Mouse (Mus musculus): Measurements from ENCODE around the gene Eras.

Gene Eras

GRCm38 (mm10) chrX:7915669-7916068 is 12.7 kb downstream of the Eras start:
- in situ Hi-C loops (cut with MboI; ENCODE audit: unreplicated experiment in 2 of 2) = loop anchor here (25.0 kb wide), 2 partner anchors 197 to 322 kb away; no protein-coding TSS in a partner anchor

GRCm38 (mm10) chrX:7910473-7910872 is 17.9 kb downstream of the Eras start:
- in situ Hi-C loops (cut with MboI; ENCODE audit: unreplicated experiment in 2 of 2) = loop anchor here (5.0 to 25.0 kb wide), 4 partner anchors 107 to 327 kb away; partner anchors contain the start of gene Glod5 (in 2 of the 2)

DNA sequence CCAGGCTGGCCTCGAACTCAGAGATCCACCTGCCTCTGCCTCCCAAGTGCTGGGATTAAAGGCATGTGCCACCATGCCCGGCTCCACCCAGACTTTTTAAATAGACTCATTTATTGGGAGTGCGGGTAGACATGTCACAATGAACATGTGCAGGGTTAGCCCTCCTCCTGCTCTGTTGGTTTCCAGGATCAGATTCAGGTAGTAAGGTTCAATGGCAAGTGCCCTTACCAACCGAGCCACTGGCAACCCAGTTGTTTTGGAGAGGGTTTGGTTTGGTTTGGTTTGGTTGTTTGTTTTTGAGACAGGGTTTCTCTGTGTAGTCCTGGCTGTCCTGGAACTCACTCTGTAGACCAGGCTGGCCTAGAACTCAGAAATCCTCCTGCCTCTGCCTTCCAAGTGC is 19.2 kb downstream of the Eras start, which contains the start of gene Gm10490:
TSS of gene Gm10490 (plus strand) at position 301 of the 400 bp plus-strand sequence.
- in situ Hi-C loops (cut with MboI; ENCODE audit: unreplicated experiment in 2 of 2) = loop anchor here (25.0 kb wide), 2 partner anchors 203 to 328 kb away; no protein-coding TSS in a partner anchor

- in situ Hi-C loops (cut with MboI; ENCODE audit: unreplicated experiment in 2 of 2) = loop anchor here (25.0 kb wide), 2 partner anchors 205 to 330 kb away; no protein-coding TSS in a partner anchor
Observed at GRCm38 (mm10) chrX:7907735-7908134, 20.7 kb downstream of the Eras start, which contains the start of gene Gm10491. Gene Gm10491, minus strand, starts transcription at chrX:7907835.

- in situ Hi-C loops (cut with MboI; ENCODE audit: unreplicated experiment in 2 of 2) = loop anchor here (25.0 kb wide), 2 partner anchors 208 to 333 kb away; no protein-coding TSS in a partner anchor
Observed at GRCm38 (mm10) chrX:7904441-7904840, 24.0 kb downstream of the Eras start.

DNA sequence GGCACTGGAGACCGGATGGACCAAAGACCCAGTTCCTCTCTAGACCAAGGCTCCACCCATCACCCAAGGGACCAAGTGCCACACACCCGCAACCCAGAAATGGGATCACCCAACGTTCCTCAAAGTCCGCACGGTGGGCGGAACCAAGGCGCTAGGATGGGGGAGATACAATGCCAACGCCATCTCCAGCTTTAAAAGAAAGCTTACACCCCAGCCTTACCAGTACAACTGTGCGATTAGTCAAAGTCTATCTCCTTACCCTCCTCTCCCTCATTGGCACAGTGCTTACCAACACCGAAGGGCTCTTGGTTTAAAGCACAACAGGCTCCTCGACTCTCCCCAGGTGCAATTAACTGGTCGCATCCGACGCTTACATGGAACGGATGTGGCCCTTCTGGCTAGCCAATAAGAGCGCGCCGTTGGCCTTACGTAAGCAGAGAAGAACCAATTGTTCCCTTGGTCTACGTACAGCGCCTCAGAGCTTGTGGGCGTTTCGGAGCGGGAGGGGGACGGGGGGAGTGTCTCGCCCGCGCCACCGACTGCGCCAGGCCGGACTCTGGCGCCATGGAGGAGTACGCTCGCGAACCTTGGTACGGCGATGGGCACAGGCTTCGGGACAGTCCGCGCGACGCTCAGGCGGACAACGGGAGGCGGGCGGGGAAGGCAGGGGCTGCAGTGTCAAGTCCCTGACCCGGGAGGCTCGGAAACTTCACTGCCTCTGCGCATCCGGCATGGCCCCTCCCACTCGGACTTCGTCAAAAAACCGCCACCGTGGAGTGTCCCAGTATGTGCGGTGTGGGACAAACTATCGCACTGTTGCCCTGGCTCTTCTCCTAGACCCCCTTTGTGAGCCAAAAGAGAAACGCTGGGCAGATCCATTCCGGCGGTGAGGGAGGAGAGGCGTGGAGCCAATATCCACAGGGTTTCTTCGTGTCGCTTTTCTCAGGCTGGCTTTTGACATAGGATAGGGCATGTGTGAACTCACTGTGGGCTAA is 29.2 kb downstream of the Eras start, which contains the start of the genes Pqbp1 and Timm17b:
TSS of gene Pqbp1 (minus strand) at position 390 of the 995 bp plus-strand sequence.
TSS of gene Timm17b (plus strand) at position 478 of the 995 bp plus-strand sequence.
- in situ Hi-C loops (cut with MboI; ENCODE audit: unreplicated experiment in 2 of 2) = no loop called here

- in situ Hi-C loops (cut with MboI; ENCODE audit: unreplicated experiment in 2 of 2) = no loop called here
Observed at GRCm38 (mm10) chrX:7898211-7898610, 30.2 kb downstream of the Eras start.

DNA sequence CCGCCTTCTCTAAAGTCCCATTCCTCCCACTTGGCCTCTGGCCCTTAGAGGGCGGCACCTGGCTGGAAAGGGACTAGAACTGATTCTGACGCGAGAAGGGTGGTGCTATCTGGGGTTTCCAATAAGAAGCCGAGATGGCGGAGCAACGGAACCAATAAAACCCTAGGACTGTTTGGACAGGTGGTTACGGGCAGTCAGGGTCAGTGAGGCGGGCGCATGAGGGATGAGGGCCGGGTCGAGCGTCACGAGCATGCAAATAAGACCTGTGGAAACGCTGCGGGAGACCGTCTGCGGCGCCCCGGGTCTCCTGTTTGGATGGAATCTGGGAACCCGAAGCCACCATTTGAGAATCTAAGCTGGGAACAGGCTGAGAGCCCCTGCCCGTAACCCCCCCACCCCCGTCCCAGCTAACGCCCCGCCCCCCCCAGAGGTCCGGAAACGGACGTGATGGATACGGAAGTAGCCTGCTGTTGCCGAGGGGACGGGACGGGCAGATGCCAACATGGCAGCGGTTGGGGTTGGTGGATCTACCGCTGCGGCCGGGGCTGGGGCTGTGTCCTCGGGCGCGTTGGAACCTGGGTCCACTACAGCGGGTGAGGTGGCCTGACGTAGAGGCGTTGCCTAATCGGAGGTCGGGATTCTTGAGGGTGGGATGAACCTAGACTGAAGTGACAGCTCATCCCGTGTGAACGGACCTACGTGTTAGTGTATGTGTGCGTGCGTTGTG is 44.4 kb downstream of the Eras start, which contains the start of gene Slc35a2:
TSS of gene Slc35a2 (plus strand) at position 188 of the 727 bp plus-strand sequence.
- in situ Hi-C loops (cut with MboI; ENCODE audit: unreplicated experiment in 2 of 2) = no loop called here

DNA sequence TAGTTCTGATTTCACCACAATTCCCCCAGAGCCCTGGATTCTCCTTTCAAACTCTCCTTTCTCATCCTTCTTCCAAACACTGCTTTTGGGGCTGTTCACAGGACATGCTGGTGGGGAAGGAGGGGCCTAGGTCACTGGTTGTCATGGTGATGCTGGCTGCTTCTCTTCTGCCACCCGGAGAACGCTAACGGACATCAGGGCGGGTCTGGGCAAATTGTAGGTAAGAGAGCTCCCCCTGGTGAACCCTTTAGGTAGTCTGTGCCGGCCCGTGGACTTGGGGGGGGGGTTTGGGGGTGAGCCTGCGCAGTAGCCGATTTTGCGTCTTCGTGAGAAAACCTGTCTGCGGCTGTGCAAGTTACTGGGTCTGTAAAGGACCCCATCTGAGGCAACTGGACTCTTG is 48.6 kb downstream of the Eras start:
- in situ Hi-C loops (cut with MboI; ENCODE audit: unreplicated experiment in 2 of 2) = no loop called here

- in situ Hi-C loops (cut with MboI; ENCODE audit: unreplicated experiment in 2 of 2) = no loop called here
Observed at GRCm38 (mm10) chrX:7878495-7878894, 49.9 kb downstream of the Eras start.

DNA sequence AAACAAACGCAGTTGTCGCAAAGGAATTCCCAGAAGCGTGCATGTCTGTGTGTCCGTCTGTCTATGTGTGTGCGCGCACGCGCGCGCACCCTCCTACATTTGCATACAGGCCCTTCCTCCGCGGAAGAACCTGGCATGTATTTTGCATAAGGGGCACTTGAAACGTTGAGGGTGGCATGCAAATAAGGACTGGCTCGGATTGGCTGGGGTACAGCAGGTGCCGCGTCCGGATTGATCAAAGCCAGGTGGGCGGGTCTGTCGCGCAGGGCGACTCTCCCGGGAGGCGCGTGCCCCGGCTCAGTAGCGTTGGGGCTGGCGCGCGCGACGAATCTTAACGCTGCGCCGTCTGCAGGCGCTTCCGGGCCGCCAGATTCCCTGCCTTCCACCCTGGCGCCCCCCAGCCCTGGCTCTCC is 50.4 kb downstream of the Eras start, which contains the start of gene Pim2:
TSS of gene Pim2 (plus strand) at position 256 of the 413 bp plus-strand sequence.
- in situ Hi-C loops (cut with MboI; ENCODE audit: unreplicated experiment in 2 of 2) = no loop called here

Measured in v-Abl transformed pro-B cells (cell line).